Comparison of ENCODE assay signal across 12 mouse cellular contexts in the genomic region with DNA sequence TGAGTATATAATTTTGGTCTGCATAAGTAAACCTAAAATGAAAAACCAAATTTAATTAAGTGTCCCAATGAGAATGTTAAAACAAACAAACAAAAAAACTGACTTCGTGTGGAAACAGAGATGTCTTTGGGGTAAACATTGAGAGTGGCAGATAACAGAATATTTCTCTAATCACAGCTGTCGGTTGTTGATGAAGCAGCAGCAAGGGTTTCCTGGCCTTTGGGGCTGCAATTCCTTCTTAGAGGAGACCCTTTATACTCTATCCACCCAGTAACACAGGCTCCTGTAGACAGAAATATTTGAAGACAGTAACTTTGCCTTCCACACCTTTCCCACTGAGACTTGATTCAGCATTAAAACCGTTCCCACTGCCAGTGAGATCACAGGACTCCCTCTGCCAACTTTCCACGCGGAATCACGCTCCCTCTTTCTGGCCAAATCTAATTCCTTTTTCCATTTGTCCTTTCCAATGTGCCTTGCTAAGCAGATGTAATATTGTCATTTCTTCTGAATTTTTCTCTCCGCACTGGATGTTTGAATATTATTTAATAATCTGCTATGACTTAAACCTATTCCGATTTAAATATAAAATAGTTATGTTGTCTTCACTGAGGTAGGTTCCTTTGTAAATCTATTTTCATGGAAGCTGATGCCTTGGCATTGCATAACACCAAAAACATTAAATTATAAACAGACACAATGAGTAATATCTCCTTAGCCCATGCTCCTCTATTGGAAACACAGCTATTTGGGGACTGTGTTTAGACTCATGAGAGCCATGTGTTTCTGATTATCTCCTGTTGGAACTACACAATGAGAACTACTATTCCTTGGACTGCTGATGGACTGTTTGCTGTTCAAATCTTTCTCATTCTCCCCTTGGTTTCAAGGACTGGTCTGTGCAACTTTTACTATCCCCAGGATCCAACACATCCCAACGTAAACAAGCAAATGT. TPM values are rescaled to one million over a fixed set of nuclear protein-coding genes. Genes with fewer than 3 reads are reported as not detected.
A peak's percentile ranks its signal among the peaks of the same experiment; 100 is the strongest.
DNase-seq lines count a peak whose midpoint lies in the region; ATAC-seq lines count a peak whose summit lies in the region.
"Had no signal": no experiment of that assay in that cellular context is flagged by ENCODE, and none has a peak within 500 bp of the region (broad histone marks: within the 10 kb centered on the region; RNA-seq: fewer than 3 reads in every experiment).

No protein-coding gene starts in this region.

- ATAC-seq in kidney, embryonic 15.5 days (replicated peaks; ENCODE audit: low FRiP score): no peak
- ATAC-seq in limb, embryonic 12.5 days (ENCODE audit: insufficient number of reproducible peaks, insufficient read depth, low FRiP score, low TSS enrichment, low read depth): no peak; the same call in 1 of the 2 replicates

- peak overlapping the region; percentile 71 for H3K4me2 ChIP-seq in kidney, embryonic 15.5 days
- peak overlapping the region; percentile 76 for H3K4me2 ChIP-seq in limb, embryonic 12.5 days
- H3K4me2 ChIP-seq: neural tube, embryonic 12.5 days had no signal

- no peaks in the 10 kb centered on the region for H3K27me3 ChIP-seq in kidney, embryonic 15.5 days
- H3K27me3 ChIP-seq in limb, embryonic 12.5 days: no peaks in the 10 kb centered on the region

- no peak for DNase-seq in kidney, adult 9 months
- DNase-seq in embryo, embryonic 10.5 days (ENCODE audit: low spot score): peak; percentile 63
- peak; percentile 76 for DNase-seq in fibroblast of lung, adult 2 months (ENCODE audit: low read depth)
- no peak for DNase-seq in frontal cortex, postnatal 14 days (ENCODE audit: low spot score in 2 of 2)
- DNase-seq in thymus, postnatal 36 days: no peak
- DNase-seq in spleen, adult 18-20 months: no peak
- DNase-seq: cerebellum, postnatal 10 days; right cerebral cortex, postnatal 4 days had no signal

- H3K4me3 ChIP-seq in kidney, embryonic 15.5 days (replicated peaks): peak overlapping the region; percentile 30
- H3K4me3 ChIP-seq in limb, embryonic 12.5 days (replicated peaks): peak overlapping the region; percentile 59
- H3K4me3 ChIP-seq: megakaryocyte, embryonic 14.5 days; neural tube, embryonic 12.5 days had no signal

- no peaks in the 10 kb centered on the region for H3K9me3 ChIP-seq in kidney, embryonic 15.5 days (replicated peaks)
- H3K9me3 ChIP-seq in limb, embryonic 12.5 days: no peaks in the 10 kb centered on the region
- H3K9me3 ChIP-seq: megakaryocyte, embryonic 14.5 days; neural tube, embryonic 12.5 days had no signal

- peaks cover 17% of the 10 kb centered on the region for H3K4me1 ChIP-seq in kidney, embryonic 15.5 days
- H3K4me1 ChIP-seq in limb, embryonic 12.5 days (replicated peaks): peaks cover 22% of the 10 kb centered on the region

- H3K36me3 ChIP-seq in kidney, embryonic 15.5 days: no peaks in the 10 kb centered on the region
- H3K36me3 ChIP-seq in limb, embryonic 12.5 days: peaks cover 13% of the 10 kb centered on the region
- H3K36me3 ChIP-seq: neural tube, embryonic 12.5 days had no signal

- peak overlapping the region; percentile 71 for H3K27ac ChIP-seq in kidney, embryonic 15.5 days
- H3K27ac ChIP-seq in limb, embryonic 12.5 days: peak overlapping the region; percentile 81
- H3K27ac ChIP-seq: neural tube, embryonic 12.5 days had no signal

- WGBS in kidney, embryonic 15.5 days: 45% methylated on average over 9 of the region's 9 CpGs
- WGBS in limb, embryonic 12.5 days: 39% methylated on average over 9 of the region's 9 CpGs

- no peak overlapping the region for H3K9ac ChIP-seq in kidney, embryonic 15.5 days
- H3K9ac ChIP-seq in limb, embryonic 12.5 days (replicated peaks): peak overlapping the region; percentile 40; the same call in 1 of the 2 replicates
- H3K9ac ChIP-seq: neural tube, embryonic 12.5 days had no signal

RNA-seq across cellular contexts. Expression of a gene that starts 4.7 kb away (rescaled TPM):
- polyA plus RNA-seq in kidney, embryonic 15.5 days (2015; fragmentation: Nextera tagmentation; extraction: Ambion mirVana): 41.8 and 43.9 TPM in 2 replicates
- polyA plus RNA-seq in limb, embryonic 12.5 days (2016; fragmentation: Nextera tagmentation; extraction: Ambion mirVana): 62.3 and 67.7 TPM in 2 replicates

RNA-seq across cellular contexts. Expression of a gene that starts 41.1 kb away (rescaled TPM):
- polyA plus RNA-seq in kidney, embryonic 15.5 days (2015; fragmentation: Nextera tagmentation; extraction: Ambion mirVana): 64.5 and 72.0 TPM in 2 replicates
- polyA plus RNA-seq in limb, embryonic 12.5 days (2016; fragmentation: Nextera tagmentation; extraction: Ambion mirVana): 59.8 and 71.1 TPM in 2 replicates

Comparison
In these comparisons a context has a peak if more than half of its experiments do, and no peak if none do; other contexts are left out.
1. DNase-seq: peak in embryo, embryonic 10.5 days (single experiment) and fibroblast of lung, adult 2 months (single experiment); none in kidney, adult 9 months (single experiment), frontal cortex, postnatal 14 days (0 of 2), thymus, postnatal 36 days (0 of 2) and spleen, adult 18-20 months (0 of 2).